ENCODE assay signal across 14 mouse cellular contexts in genomic region chr17:33965082-33965845, GRCm38 (mm10).
"Had no signal": no experiment of that assay in that cellular context is flagged by ENCODE, and none has a peak within 500 bp of the region (broad histone marks: within the 10 kb centered on the region; RNA-seq: fewer than 3 reads in every experiment).

No protein-coding gene starts in this region.

- DNase-seq: cerebellum, adult 9-10 months; cerebellum, adult 9-11 months; cerebellum, postnatal 10 days; cerebellum, postnatal 14 days; cerebellum, postnatal 25 days; cerebellum, postnatal 36 days; embryo, embryonic 11 days; forebrain, postnatal 0 days; gastrocnemius, adult 2 months; gastrocnemius, postnatal 10 days; gastrocnemius, postnatal 14 days; gastrocnemius, postnatal 25 days; gastrocnemius, postnatal 36 days; heart, adult 2 months had no signal
